ENCODE assay signal across 21 mouse cellular contexts in the genomic region with DNA sequence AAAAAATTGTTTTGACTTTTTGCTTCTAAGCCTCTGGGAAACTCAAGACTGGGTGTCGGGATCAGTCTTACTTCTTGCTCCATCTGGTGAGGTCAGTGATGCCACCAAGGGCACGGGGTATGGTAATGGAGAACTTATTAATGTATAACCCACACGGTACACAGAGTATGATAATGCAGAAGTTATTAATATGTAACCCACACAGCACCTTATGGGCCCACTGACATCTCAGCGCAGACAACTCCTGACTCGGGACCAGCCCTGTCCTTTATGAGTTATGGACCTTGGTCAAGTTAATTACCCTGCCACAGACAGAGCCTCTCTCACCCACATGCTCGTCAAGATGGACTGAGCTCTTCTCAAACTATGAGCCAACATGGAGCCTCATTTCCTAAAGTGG.
DNase-seq lines count a peak whose midpoint lies in the region; ATAC-seq and TF ChIP-seq lines count a peak whose summit lies in the region.
"Had no signal": no experiment of that assay in that cellular context is flagged by ENCODE, and none has a peak within 500 bp of the region (broad histone marks: within the 10 kb centered on the region; RNA-seq: fewer than 3 reads in every experiment).

No protein-coding gene starts in this region.

- H3K4me2 ChIP-seq in kidney, postnatal 0 days (ENCODE audit: low read length): no peak overlapping the region
- H3K4me2 ChIP-seq in hindbrain, embryonic 13.5 days: no peak overlapping the region
- no peak overlapping the region for H3K4me2 ChIP-seq in midbrain, embryonic 15.5 days
- H3K4me2 ChIP-seq: heart, embryonic 13.5 days; limb, embryonic 12.5 days; liver, embryonic 13.5 days; lung, embryonic 14.5 days had no signal

- TF ChIP-seq POLR2A in small intestine, adult 2 months (IDR thresholded peaks at IDR 0.05; ENCODE audit: low read depth, low read length): no peak

- no peaks in the 10 kb centered on the region for H3K9me3 ChIP-seq in kidney, postnatal 0 days (replicated peaks; ENCODE audit: low read length)
- H3K9me3 ChIP-seq in hindbrain, embryonic 13.5 days: no peaks in the 10 kb centered on the region
- H3K9me3 ChIP-seq in midbrain, embryonic 15.5 days: no peaks in the 10 kb centered on the region
- H3K9me3 ChIP-seq: heart, embryonic 13.5 days; limb, embryonic 12.5 days; liver, embryonic 13.5 days had no signal

- no peak overlapping the region for H3K4me3 ChIP-seq in kidney, postnatal 0 days (replicated peaks; ENCODE audit: low read depth, low read length)
- H3K4me3 ChIP-seq in small intestine, adult 2 months (ENCODE audit: low read depth, low read length): peak overlapping the region; percentile 6; the same call in 1 of the 2 replicates
- H3K4me3 ChIP-seq in hindbrain, embryonic 13.5 days: no peak overlapping the region
- no peak overlapping the region for H3K4me3 ChIP-seq in midbrain, embryonic 15.5 days
- H3K4me3 ChIP-seq: heart, embryonic 13.5 days; limb, embryonic 12.5 days; liver, embryonic 13.5 days had no signal

- H3K9ac ChIP-seq in kidney, postnatal 0 days (ENCODE audit: low read depth, low read length): no peak overlapping the region
- no peak overlapping the region for H3K9ac ChIP-seq in hindbrain, embryonic 13.5 days
- H3K9ac ChIP-seq in midbrain, embryonic 15.5 days: no peak overlapping the region
- H3K9ac ChIP-seq: heart, embryonic 13.5 days; limb, embryonic 12.5 days; liver, embryonic 13.5 days; lung, embryonic 14.5 days had no signal

- H3K27me3 ChIP-seq in kidney, postnatal 0 days (ENCODE audit: insufficient read depth, low read length): no peaks in the 10 kb centered on the region
- no peaks in the 10 kb centered on the region for H3K27me3 ChIP-seq in small intestine, adult 2 months (ENCODE audit: control insufficient read depth, insufficient read depth, low read length)
- no peaks in the 10 kb centered on the region for H3K27me3 ChIP-seq in hindbrain, embryonic 13.5 days
- no peaks in the 10 kb centered on the region for H3K27me3 ChIP-seq in midbrain, embryonic 15.5 days (replicated peaks)
- H3K27me3 ChIP-seq: heart, embryonic 13.5 days; limb, embryonic 12.5 days; liver, embryonic 13.5 days had no signal

- H3K27ac ChIP-seq in kidney, postnatal 0 days: peak overlapping the region; percentile 39
- H3K27ac ChIP-seq in small intestine, adult 2 months (ENCODE audit: insufficient read depth, low read depth, low read length): peak overlapping the region; percentile 77
- H3K27ac ChIP-seq in hindbrain, embryonic 13.5 days: no peak overlapping the region
- no peak overlapping the region for H3K27ac ChIP-seq in midbrain, embryonic 15.5 days
- H3K27ac ChIP-seq: heart, embryonic 13.5 days; limb, embryonic 12.5 days; liver, embryonic 13.5 days had no signal

- peak; percentile 21; the same call in 1 of the 2 replicates for ATAC-seq in granulocyte monocyte progenitor cell, adult 5-6 weeks (replicated peaks; ENCODE audit: poor library complexity, severe bottlenecking)
- ATAC-seq in kidney, postnatal 0 days (replicated peaks; ENCODE audit: low FRiP score, low read depth): peak; percentile 93
- ATAC-seq in hindbrain, embryonic 13.5 days (ENCODE audit: low FRiP score): no peak
- ATAC-seq in midbrain, embryonic 15.5 days (replicated peaks): no peak
- ATAC-seq: activated CD4-positive, CD25-positive, alpha-beta regulatory T cell, adult 4 months; hindbrain, embryonic 16.5 days had no signal

- WGBS in kidney, postnatal 0 days: 65% methylated on average over 6 of the region's 6 CpGs
- 21% methylated on average over 6 of the region's 6 CpGs for WGBS in small intestine, adult 2 months
- 89% methylated on average over 6 of the region's 6 CpGs for WGBS in hindbrain, embryonic 13.5 days
- 93% methylated on average over 6 of the region's 6 CpGs for WGBS in midbrain, embryonic 15.5 days

- peak; percentile 83 for DNase-seq in heart, adult 11 months
- DNase-seq in heart, postnatal 25 days (ENCODE audit: low spot score): no peak
- DNase-seq in kidney, postnatal 0 days (ENCODE audit: low spot score): peak; percentile 41
- no peak for DNase-seq in urinary bladder, postnatal 36 days (ENCODE audit: low spot score in 2 of 2)
- DNase-seq: adrenal gland, postnatal 14 days; cerebellum, adult 11-12 months; cerebellum, postnatal 14 days; heart, postnatal 36 days; liver, embryonic 13.5 days; lung, embryonic 14.5 days; midbrain, embryonic 14.5 days; right cerebral cortex, postnatal 25 days; thymus, postnatal 36 days had no signal

- no peaks in the 10 kb centered on the region for H3K36me3 ChIP-seq in kidney, postnatal 0 days (ENCODE audit: insufficient read depth, low read length)
- H3K36me3 ChIP-seq in small intestine, adult 2 months (ENCODE audit: control insufficient read depth, insufficient read depth, low read length): peaks cover 21% of the 10 kb centered on the region
- no peaks in the 10 kb centered on the region for H3K36me3 ChIP-seq in hindbrain, embryonic 13.5 days
- H3K36me3 ChIP-seq in midbrain, embryonic 15.5 days (replicated peaks): no peaks in the 10 kb centered on the region
- H3K36me3 ChIP-seq: limb, embryonic 12.5 days; liver, embryonic 13.5 days had no signal

- H3K4me1 ChIP-seq in kidney, postnatal 0 days (replicated peaks; ENCODE audit: insufficient read depth, low read length): no peaks in the 10 kb centered on the region
- H3K4me1 ChIP-seq in small intestine, adult 2 months (ENCODE audit: control insufficient read depth, insufficient read depth, insufficient read length, low read length): peaks cover 27% of the 10 kb centered on the region
- peaks cover 8% of the 10 kb centered on the region for H3K4me1 ChIP-seq in hindbrain, embryonic 13.5 days (replicated peaks)
- peaks cover 4% of the 10 kb centered on the region; the same call in 1 of the 2 replicates for H3K4me1 ChIP-seq in midbrain, embryonic 15.5 days

- no peak for TF ChIP-seq CTCF in kidney, postnatal 0 days (IDR thresholded peaks at IDR 0.05; ENCODE audit: low read depth)
- TF ChIP-seq CTCF in small intestine, adult 2 months (IDR thresholded peaks at IDR 0.05; ENCODE audit: extremely low read depth, insufficient read length, insufficient replicate concordance, low read depth, low read length): no peak

- intact Hi-C loops in heart, postnatal 25 days (cut with DNase I): no loop called here

Comparison
In these comparisons a context has a peak if more than half of its experiments do, and no peak if none do; other contexts are left out.
1. DNase-seq: peak in heart, adult 11 months (single experiment) and kidney, postnatal 0 days (single experiment); none in heart, postnatal 25 days (single experiment) and urinary bladder, postnatal 36 days (0 of 2).
2. ATAC-seq: peak in granulocyte monocyte progenitor cell, adult 5-6 weeks (single experiment) and kidney, postnatal 0 days (single experiment); none in hindbrain, embryonic 13.5 days (single experiment) and midbrain, embryonic 15.5 days (single experiment).
3. H3K27ac ChIP-seq: peak in kidney, postnatal 0 days (single experiment) and small intestine, adult 2 months (single experiment); none in hindbrain, embryonic 13.5 days (single experiment) and midbrain, embryonic 15.5 days (single experiment).